Mouse (Mus musculus) kidney, adult 18-20 months (tissue): Measurements from ENCODE around the gene Dtd1.
"Not testable (repeated sequence)": the region's sequence is repeated elsewhere in the genome, so short reads cannot be mapped to it uniquely, and the experiment has no call there.

Experiments used
- DNase-seq: peaks from one replicate; pipeline ENCODE4 v3.0.0; 2021

Dtd1 gene

DNA sequence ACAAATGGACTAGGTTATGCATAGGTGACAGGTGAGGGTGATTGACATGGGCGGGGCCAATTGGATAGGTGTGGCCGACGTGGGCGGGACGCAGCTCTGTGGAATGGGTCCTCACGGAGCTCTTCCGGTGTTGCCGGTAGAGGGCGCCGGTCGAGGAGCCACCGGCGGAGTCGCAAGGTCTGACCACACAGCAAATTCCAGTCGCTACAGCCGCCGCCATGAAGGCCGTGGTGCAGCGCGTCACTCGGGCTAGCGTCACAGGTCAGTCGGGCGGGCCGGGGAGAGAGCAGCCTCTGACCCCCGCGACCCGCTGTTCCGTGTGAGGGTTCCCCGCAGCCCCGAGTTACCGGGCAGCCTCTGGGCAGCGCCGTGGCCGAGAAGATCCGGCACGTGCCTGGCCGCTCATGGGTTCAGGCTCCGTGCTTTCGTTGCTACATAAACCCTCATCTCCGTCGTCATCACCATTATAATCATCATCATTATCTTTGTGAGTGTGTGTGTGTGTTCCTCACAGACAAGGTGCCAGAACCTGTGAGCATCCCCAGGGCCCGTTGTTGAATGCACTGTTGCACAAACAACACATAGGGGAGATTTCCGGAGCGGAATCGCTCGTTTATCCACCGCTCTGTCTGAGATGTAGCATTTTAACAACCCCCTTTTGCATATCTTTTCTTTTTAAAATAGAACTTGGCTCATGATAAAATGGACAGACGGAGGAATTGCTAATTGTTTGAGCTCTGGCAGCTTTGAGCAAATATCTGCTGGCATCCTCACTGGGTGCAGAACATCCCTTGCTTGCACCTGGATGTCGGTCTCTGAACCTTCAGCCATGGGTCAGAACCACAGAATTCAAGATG is at the start of gene Dtd1:
Gene Dtd1, plus strand, starts transcription at position 67 of the 857 bp plus-strand sequence.
- DNase-seq: peak; percentile 93

- DNase-seq: peak; percentile 77
These were observed 49.2 kb upstream of the Dtd1 start, which contains the start of gene Rbbp9 for GRCm38 (mm10) chr2:144550529-144550928. Gene Rbbp9, minus strand, starts transcription at chr2:144550869.

DNA sequence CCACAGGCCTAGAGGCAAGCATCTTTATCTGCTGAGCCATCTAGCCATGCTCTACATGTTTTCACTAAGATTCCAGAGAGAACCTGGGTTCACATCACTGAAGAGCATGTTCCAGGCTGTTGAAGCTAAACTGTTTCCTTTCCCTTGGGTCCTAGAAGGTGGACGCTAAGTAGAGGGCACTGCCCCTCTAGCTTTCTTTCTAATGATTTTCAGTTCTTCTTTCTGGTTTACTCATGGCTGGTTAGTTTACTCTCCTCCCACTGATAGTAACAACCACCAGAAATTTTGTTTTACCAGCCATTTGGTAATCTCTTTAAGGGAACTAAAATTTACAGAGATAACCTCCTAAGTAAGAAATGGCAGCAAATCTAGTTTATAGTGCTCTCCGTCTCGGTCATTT is 45.8 kb upstream of the Dtd1 start:
- no peak for DNase-seq

DNA sequence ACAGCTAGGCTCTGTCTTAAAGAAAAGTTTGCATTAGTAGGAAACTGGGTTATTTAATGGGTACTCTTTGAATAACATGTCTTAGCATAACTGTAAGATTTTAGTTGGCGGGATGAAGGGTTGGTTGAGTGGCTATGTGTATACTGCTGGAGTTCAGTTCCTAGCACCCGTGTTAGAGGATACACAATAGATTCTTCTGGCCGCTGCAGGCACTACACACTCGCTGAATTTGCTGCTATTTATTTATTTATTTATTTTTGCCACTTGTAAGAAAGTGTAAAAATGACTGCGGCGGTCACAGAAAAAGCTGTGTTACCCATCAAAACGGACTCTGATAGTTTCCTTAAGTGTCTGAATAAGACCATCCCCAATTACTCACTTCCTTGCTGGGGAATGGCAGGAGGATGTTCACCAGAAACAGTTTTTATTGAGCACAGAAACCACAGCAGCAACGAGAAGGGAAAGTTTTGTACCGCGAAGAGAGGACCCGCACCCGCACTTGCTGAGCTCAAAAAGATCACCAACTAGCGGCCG is 44.3 kb upstream of the Dtd1 start:
- no peak for DNase-seq

DNA sequence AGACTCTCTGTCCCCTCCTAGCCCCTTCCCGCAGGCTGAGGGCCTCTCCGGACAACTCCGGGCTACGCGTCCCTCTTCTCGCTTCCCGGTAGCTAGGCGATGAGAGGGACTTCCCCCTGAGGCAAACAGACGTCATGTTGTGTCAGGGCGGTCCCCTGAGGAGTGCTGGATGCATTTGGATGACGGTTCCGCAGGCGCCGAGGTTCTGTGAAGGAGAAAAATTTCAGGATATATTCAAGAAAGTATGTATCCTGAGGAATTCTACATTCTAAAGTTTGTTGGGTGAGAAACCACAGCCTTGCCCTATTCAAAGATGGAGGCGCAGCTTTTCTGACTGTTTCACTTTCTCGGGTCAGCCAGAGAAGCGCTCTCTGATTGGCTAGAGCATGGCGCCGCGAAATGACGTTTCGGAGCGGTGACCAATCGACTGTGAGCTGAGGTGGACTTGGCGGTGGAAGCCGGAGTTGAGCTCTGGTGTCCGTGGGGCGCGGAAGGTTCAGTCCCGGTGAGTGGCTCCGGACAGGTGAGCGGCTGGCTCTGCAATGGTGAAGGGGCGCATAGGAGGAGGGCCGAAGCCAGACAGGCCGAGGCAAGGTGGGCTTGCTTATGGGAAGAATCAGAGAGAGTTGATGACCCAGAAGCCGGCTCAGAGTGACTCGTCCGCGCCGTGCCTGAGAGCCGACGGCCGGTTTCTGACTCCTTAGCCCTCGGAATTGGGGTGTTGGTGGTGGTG is 43.7 kb upstream of the Dtd1 start, which contains the start of gene Sec23b:
Gene Sec23b, plus strand, starts transcription at position 410 of the 733 bp plus-strand sequence.
- peak; percentile 98 for DNase-seq

GRCm38 (mm10) chr2:144588723-144589122 is 11.0 kb upstream of the Dtd1 start:
- DNase-seq: no peak

GRCm38 (mm10) chr2:144593036-144593435 is 6.7 kb upstream of the Dtd1 start:
- DNase-seq: not testable (repeated sequence)

- DNase-seq: peak; percentile 84
These were observed 5.6 kb upstream of the Dtd1 start, which contains the start of gene Smim26 for GRCm38 (mm10) chr2:144593951-144594651. Gene Smim26, plus strand, starts transcription at chr2:144594054.

- no peak for DNase-seq
These were observed 1.7 kb upstream of the Dtd1 start for GRCm38 (mm10) chr2:144598006-144598405.

GRCm38 (mm10) chr2:144601576-144601975 is 1.9 kb downstream of the Dtd1 start:
- DNase-seq: no peak

DNA sequence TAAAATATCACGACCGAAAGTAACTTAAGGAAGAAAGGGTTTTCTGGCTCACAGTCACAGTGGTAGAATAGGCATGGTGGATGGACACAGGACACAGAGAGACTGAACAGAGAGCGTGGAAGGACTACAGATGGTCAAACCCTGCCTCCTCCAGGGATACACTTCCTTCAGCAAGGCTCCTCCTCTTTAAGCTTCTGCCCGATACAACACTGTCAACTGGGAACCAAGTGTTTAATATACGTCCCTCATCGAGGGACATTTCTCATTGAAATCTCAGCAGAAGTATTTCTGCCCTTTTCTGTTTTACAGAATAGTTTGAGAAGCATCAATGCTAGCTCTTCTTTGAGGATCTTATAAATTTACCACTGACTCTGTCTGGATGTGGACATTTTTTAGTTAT is 14.3 kb downstream of the Dtd1 start:
- no peak for DNase-seq

DNA sequence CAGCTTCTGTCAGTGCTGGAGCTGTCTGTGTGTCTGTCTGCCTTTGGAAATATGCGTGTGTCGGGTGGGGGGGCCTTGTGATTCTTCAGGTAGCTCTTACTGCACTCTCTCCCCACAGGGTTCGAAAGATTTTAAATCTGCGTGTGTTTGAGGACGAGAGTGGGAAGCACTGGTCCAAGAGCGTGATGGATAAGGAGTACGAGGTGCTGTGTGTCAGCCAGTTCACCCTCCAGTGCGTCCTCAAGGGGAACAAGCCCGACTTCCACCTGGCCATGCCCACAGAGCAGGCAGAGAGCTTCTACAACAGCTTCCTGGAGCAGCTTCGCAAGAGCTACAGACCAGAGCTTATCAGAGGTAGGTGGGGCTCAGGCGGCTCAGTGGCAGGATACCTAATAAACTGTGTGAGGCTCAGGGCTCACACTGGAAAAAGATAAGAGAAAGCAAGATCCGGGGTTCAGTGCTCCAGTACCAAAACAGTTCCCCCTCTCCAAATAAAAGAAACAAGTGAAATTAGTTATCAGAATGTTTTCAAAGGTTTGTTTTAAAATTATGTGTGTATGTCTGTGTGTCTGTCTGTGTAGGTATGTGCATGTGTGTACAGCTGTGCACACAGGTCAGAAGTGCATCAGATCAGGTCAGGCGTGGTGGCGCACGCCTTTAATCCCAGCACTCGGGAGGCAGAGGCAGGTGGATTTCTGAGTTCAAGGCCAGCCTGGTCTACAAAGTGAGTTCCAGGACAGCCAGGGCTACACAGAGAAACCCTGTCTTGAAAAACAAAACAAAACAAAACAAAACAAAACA is 17.6 kb downstream of the Dtd1 start:
- no peak for DNase-seq

DNA sequence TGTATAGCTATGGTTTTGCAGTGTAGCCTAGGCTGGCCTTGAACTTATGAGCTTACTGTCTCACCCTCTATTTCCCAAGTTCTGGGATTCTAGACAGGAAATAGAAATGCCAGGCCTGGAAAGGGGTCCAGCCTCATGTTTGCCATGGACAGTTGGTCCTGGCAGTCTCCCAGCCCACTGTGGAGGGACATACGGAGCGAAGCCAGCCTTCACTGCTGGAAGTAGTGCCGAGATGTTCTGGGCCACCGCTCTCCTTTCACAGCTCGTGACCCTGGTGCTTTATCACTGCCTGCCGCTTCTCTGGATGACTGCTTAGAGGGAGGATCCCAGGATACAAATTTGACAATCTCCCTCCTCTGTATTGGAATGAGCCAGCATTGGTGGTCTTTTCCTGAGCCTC is 21.8 kb downstream of the Dtd1 start:
- no peak for DNase-seq

GRCm38 (mm10) chr2:144633551-144633950 is 33.9 kb downstream of the Dtd1 start:
- no peak for DNase-seq

GRCm38 (mm10) chr2:144634231-144634630 is 34.5 kb downstream of the Dtd1 start:
- DNase-seq: no peak

DNA sequence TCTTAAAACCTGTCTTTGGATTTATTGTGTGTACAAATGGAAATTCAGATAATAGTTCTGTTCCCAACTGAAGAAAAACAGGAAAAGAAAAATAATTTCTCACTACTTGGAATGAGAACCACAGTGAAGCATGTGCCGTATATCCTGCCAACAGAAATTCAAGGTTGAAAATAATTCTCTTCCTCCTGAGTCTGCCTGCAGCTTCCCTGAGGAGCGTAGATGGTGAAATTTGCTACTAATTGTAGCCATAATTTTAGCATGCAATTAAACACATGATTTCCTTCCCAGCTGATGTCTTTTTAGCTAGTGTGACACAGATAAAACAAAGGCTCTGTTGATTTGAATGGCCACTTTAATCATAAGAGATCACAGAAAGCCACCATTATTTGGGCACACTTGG is 35.0 kb downstream of the Dtd1 start:
- no peak for DNase-seq

DNA sequence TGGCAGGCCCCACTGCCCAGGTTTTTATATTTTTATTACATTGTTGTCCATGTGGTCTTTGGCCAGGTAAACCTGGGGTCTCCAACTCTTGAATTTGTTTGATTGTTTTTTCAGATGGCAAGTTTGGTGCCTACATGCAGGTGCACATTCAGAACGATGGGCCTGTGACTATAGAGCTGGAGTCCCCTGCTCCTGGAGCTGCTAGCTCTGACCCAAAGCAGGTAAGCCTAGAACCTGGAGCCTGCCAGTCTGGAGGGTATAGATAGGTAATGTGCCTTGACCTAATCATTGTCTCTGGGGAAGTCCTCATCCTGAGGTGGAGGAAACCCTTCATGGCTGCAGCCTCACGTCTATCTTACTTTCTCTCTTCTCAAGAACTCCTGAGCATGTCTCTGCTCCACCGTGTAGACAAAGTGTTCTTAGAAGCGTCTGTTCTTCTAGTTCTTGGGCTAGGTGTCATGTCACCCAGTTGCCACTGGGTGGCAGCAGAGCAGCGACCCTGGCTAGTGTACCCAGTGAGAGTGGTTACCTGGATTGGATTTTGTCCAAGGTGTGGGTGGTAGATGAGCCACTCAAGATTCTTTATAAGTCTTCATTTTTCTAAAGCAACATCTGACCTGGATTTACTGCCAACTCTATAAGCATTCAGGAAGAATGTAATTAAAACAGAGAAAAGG is 36.1 kb downstream of the Dtd1 start:
- peak; percentile 59 for DNase-seq

DNA sequence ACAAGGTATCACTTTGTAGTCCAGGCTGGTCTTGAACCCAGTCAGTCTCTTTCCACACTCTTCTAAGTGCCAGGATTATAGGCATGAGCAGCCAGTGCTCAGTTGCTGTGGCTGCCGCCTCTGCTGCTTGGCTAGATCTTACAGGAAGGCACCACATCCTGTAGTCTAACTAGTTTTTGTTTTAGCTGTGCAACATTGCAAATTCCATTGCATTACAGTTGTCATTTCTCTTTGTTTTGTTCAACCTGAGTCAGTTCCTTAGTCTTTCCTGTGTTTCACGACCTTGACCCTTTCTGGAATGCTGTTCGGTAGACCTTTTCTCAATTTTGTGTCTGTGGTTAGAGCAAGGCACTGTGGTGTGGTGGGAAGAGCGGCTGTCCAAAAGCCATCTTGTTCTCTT is 37.5 kb downstream of the Dtd1 start:
- no peak for DNase-seq

DNA sequence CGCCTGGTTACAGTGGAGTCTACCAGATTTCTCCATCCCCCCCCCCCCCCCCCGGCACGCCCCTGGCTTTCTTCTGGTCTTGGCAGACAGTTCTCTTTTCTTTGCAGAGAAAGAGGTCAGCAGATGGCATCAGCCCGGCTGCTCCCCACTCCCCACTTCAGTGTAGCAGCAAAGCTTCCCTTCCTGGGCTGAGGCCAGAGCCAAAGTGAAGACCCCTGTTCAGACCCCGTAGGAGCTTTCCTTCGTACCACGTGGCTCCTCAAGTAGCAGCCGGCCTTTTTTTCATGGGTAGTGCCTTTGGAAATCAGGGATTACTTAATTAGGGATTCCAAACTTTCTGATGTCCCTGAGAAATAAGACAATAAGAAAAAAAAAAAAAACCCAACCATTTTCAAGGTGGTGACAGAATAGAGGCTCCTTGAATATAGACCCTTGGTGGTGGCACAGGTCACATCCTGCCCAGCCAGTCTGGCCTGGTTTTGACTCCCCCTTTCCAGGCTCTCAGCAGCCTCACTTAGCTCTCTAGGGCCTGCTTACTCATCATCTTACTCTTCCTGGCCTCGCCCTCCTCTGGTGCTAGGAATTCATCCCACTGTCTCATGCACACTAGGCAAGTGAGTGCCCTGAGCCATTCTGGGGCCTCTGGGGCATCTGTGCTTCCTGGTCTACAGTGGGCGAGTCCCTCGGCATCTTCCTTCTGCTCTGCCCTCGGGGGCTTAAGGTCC is 38.1 kb downstream of the Dtd1 start:
- no peak for DNase-seq

GRCm38 (mm10) chr2:144638719-144639118 is 39.0 kb downstream of the Dtd1 start:
- DNase-seq: peak; percentile 16

DNA sequence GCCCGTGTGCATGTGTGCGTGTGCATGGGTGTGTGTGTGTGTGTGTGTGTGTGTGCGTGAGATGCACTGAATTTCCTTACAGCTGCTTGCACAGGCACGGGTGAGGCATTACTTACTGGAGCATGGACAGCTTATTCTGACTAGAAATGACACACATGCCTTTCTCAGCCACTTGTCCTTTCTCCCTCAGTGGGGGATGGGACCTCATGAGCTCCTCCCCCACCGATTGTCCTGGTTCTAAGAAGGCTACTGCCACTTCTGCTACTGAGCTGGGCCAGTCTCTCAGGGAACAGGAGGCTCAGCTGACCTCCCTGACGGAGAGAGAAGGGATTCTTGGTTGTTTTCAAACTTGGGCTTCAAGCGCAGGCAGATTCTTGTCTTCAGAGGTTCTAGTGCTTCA is 40.4 kb downstream of the Dtd1 start:
- DNase-seq: no peak
